Mouse (Mus musculus) MEL-GATA-1-ER (cell line): ENCODE measurements at regions not wholly inside any gene's neighbourhood (a gene's known extent, or its start where the extent isn't known, plus 50 kb on each side); places are given as distances from the start of the nearest gene placed in this dataset.
"Not testable (repeated sequence)": the region's sequence is repeated elsewhere in the genome, so short reads cannot be mapped to it uniquely, and the experiment has no call there.

Experiments
- DNase-seq: peaks from one replicate; pipeline ENCODE4 v3.0.0-alpha.2; 2012; ENCODE audit warnings: low read depth; ENCODE audit errors: extremely low read depth

DNA sequence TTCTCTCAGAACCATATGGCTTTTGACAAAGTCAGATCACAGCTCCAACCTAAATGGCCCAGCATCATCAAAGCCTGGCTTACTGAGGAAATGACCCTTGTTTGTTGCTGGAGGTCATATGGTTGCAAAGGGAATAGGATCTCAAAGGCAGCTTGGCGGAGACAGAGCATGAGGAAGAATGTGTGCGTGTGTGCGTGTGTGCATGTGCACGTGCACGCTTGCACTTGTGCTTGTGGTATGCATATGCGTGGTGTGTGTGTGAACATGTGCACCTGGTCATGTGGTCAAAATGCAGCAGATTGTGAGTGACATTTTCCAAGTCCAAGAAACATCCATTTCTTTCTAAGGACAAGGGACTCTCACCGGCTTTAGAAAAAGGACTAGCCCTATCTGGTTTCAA is 216.9 kb downstream of the Dact1 start:
- DNase-seq = no peak

DNA sequence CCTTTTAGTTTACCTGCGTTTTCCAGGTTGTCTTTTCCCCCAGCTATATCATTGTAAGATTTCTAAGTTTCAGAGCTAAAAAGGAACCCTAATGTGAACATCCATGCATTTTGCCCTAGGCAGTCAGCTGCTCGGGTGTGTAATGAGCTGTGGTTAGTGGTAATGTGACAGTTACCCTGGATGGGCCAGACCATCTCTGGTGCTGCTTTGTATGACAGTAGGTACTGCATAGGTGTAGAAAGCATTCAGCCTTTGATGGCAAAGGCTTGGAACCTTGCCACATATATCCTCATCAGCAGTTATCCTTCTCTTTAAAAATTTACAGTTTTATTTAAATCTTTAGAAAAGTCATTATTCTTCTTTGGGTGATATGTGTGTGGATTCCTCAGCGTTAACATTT is 222.5 kb downstream of the Dact1 start:
- no peak for DNase-seq

- DNase-seq = no peak
These were observed 223.2 kb downstream of the Dact1 start for GRCm38 (mm10) chr12:71532708-71533450.

DNA sequence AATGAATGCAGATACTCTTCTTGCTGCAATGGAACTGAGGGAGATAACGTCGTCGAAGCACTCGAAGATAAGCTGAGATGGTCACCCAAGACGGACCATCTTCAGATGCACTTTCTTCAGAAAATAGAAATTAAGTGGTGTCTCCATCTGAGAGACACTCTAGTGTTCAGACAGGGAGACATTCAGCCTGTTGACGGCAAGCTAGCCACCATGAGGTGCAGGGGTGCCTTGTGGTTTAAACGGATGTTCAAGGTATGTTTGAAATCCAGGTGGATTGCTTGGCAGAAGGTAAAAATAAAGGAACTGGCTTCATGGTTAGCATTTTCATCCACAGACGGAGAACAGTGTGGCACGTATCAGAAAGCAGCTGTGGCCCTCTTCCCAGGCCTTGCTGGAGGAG is 224.0 kb downstream of the Dact1 start:
- DNase-seq = no peak

DNA sequence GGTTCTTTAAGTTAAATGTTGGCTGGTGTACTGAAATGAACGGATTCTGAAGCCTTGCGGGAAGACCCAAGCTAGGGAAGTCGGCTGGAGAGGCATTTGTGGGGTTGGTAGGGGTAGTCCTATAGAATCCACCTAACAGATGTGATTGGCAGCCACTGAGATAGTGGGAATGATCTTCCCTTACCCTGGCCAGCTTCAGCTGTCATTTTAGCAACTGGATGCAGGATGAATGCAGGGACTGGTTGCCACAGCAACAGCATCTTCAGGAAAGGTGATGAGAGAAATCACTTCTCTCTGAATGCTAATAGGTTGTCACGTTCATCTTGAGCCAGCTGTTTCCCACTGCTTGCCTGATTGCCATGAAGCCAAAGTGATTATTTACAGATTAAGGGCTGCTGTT is 224.5 kb downstream of the Dact1 start:
- no peak for DNase-seq

DNA sequence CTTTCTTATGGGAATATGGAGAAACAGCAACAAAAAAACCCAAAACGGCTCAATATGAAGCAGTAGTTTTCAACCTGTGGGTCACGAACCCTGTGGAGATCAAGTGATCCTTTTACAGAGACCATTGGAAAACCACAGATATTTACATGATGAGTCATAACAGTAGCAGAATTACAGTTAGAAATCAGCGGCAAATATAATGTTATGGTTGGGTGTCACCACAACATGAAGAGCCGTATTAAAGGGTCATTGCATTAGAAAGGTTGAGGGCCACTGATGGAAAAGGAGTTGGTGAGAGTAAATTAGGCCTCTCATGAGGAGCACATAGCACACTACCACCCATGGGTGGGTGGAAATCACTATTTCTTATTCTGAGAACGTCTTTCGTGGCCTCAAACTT is 225.6 kb downstream of the Dact1 start:
- DNase-seq = no peak

- DNase-seq = not testable (repeated sequence)
These were observed 226.1 kb downstream of the Dact1 start for GRCm38 (mm10) chr12:71535831-71536230.

- no peak for DNase-seq
These were observed 229.0 kb downstream of the Dact1 start for GRCm38 (mm10) chr12:71538691-71539090.

- no peak for DNase-seq
These were observed 230.6 kb downstream of the Dact1 start for GRCm38 (mm10) chr12:71540279-71540678.

DNA sequence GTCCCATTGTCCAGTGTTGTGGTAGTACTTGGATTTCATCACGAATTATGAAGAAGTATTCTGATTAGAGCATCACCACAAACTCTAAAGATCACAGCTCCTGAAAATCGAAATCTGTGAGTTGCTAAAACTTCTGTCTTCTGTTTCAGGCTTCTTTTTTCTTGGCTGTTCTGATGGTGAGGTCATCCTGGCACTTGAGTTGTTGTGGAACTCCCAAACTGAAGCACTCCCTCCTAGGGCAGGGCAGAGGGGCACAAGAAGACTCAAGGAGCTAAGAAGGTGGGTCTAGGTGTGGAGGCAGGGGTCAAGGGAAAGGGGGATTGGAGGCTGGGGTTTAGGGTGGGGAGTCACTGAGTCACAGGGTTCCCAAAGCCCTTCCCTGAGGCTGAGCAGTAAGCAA is 232.3 kb downstream of the Dact1 start:
- DNase-seq = no peak

GRCm38 (mm10) chr12:71543571-71544119 is 234.0 kb downstream of the Dact1 start:
- no peak for DNase-seq

- no peak for DNase-seq
These were observed 234.9 kb downstream of the Dact1 start for GRCm38 (mm10) chr12:71544401-71545159.

DNA sequence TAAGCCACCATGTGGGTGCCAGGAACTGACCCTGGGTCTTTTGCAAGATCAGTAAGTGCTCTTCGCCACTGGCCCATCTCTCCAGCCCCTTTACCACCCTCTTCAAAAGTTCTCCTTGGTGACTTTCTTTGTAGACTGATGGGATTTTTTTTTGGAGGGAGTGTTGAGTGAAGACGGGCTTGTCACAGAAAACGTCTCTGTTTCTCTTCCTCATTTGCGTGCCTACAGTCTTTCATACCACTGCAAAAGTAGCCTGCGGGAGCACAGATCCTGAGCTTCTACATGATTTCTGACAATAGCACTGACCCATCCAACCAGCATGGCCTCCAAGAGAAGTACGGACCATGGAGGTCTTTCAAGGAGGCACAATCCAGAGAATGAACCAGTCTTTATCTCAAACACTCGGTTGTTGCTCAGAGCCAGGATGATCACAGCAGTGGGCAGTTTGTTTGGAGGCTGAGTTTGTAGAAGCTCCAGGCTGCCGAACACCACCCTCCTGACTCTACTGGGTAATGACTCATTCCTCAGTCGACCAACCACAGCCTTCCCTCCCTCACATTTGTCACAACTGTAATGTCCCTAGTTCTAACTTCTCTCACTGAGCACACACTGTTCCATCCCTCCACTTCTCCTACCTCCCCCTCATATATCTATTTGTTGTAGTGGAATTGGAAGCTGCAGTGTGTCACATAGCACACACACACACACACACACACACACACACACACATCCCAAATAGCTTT is 237.0 kb downstream of the Dact1 start:
- no peak for DNase-seq

GRCm38 (mm10) chr12:71549336-71549735 is 239.7 kb downstream of the Dact1 start:
- no peak for DNase-seq

DNA sequence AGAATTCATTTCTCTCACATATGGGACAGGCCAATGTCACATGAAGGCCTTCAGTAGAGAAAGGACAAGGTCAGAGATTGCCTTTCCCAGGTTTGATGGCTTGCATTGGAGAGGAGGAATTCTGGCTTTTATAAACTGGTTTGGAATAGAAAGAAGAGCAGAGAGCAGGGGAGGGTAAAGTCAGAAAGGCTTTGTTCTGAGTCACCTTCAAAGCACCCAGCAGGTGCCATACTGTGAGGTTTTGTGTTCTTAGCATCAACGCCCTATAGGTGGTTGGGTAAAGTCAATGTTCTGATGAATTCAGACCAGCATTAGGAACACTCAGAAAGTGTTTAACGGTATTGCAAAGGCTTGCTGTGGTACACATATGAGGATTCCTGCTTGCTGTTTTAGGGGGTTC is 244.5 kb downstream of the Dact1 start:
- DNase-seq = no peak

DNA sequence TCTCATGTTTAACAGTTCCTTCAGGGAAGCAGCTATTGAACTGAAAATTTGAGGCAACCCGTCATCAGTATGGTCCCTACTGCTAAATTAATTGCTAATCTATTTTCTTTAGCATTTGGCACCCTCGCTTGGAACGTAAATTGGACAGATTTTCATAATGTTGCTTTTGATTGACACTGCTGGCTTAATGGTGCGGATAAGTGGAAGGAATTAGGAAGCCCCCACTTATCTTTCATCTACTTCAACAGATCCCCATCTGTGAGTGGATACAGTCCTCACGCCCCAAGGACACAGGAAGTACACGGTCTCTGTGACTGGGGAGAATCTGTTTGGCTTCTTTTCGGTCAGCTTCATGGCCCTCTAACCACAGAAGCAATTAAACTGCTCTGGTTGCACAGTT is 251.6 kb downstream of the Dact1 start:
- no peak for DNase-seq

GRCm38 (mm10) chr12:71561918-71562572 is 252.4 kb downstream of the Dact1 start:
- no peak for DNase-seq

DNA sequence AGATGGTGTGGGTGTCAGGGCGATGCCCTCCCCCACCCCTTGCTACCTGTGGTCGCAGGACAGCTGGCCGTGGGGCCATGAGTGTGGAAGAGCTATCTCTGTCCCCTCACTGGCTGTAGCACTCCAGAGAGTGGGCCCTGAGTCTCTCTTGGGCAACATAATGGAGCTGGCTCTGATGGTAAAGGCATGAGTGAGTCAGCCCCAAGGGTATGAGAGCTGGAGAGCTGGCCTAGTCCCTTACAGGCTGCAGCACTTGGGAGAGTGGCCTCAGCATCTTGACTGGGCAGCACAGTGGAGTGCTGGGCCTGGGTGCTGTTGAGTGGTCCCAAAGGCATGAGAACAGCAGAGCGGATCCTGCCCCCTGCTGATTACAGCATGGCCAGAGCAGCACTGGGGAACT is 253.5 kb downstream of the Dact1 start:
- DNase-seq = no peak

- DNase-seq = no peak
These were observed 256.7 kb downstream of the Dact1 start for GRCm38 (mm10) chr12:71566371-71566770.

DNA sequence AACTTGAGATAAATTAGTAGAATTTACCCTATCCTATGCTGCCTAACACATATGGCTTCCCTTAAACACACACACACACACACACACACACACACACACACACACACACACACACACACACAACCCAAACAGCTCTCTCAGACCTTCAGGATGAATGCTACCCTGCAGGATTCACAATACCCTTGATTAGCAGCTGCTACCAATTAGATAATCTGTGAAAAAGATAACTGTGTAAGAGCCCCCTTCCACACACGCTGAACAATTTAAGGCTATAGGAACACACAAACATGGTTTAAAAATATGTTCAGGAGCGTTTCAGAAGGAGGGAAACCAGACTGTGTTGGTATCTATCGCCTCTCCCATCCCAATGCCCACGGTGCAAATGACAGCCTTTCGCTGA is 258.6 kb downstream of the Dact1 start:
- DNase-seq = no peak

DNA sequence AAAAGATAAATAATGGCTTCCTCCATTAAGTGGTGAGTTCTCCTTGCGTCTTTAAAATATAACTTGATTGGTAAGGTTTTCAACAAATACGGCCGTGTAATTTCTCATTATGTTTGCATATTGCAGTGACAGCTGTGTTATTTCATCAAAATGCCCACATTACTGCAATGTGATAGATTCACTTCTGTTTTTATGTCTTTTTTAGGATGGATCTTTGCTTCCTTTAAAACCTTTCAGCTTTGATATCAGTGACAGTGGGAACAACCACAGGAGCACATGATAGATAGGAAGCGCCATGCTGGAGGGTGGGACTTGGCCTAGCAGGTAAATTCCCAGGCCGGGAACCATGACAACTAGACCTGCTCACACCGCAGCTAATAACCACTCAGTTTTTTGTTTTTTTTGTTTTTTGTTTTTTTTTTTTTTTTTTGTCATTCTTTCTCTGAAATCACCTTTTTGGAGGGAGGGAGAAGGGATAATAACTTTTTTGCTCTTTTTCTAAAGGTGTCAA is 259.3 kb downstream of the Dact1 start:
- DNase-seq = no peak
